ENCODE assay signal across 9 mouse cellular contexts in the genomic region with DNA sequence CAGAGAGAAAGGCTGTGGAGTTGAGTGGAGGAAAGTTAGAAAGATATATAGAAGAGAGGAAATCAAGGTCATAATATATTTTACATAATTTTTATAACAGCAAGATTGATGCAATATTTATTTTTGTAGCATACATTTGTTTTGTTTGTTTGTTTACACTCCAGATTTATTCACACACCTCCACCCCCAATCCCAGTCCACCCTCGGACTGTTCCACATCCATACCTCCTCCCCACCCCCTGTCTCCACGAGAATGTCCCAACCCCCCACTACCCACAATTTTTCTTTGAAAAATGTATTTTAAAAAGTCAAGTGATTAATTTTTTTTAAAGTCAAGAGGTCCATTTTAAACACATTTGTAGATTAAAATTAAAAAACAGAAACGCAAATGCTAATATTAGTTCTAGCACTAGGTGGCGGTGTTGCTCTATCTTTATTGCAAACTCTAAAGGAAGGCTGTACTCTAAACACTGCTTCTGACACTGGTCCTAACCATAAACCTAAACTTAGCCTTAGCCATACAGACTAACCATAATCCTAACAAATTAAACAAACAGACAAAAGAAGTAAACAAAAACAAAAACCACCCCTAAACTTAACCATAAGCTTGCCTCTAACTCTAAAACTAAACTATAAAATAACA.
A peak's percentile ranks its signal among the peaks of the same experiment; 100 is the strongest.
DNase-seq lines count a peak whose midpoint lies in the region; ATAC-seq and TF ChIP-seq lines count a peak whose summit lies in the region.
"Had no signal": no experiment of that assay in that cellular context is flagged by ENCODE, and none has a peak within 500 bp of the region (broad histone marks: within the 10 kb centered on the region; RNA-seq: fewer than 3 reads in every experiment).

No protein-coding gene starts in this region.

- no peaks in the 10 kb centered on the region for H3K36me3 ChIP-seq in intestine, embryonic 14.5 days (ENCODE audit: control insufficient read depth, insufficient read depth, low read length)
- no peaks in the 10 kb centered on the region for H3K36me3 ChIP-seq in intestine, embryonic 16.5 days (ENCODE audit: control insufficient read depth, insufficient read depth, low read length)
- H3K36me3 ChIP-seq in E14TG2a.4 (ENCODE audit: insufficient read depth, low read length), result no peaks in the 10 kb centered on the region
- no peaks in the 10 kb centered on the region for H3K36me3 ChIP-seq in hindbrain, embryonic 14.5 days (replicated peaks; ENCODE audit: control insufficient read depth, insufficient read depth)
- no peaks in the 10 kb centered on the region for H3K36me3 ChIP-seq in limb, embryonic 14.5 days (ENCODE audit: control insufficient read depth, insufficient read depth, low read length)
- H3K36me3 ChIP-seq: limb, embryonic 15.5 days had no signal

- DNase-seq in intestine, embryonic 14.5 days (ENCODE audit: low spot score), result no peak
- peak; percentile 12 for DNase-seq in brain, embryonic 18.5 days (ENCODE audit: low read depth, low spot score)
- peak; percentile 89 for DNase-seq in hindbrain, embryonic 14.5 days (ENCODE audit: low spot score)
- peak; percentile 73 for DNase-seq in limb, embryonic 14.5 days (ENCODE audit: low spot score)
- peak; percentile 48 for DNase-seq in retina, postnatal 7 days (ENCODE audit: low read depth, low spot score)
- no peak for DNase-seq in yolk sac, embryonic 10.5 days (ENCODE audit: low spot score)

- peak; percentile 73 for TF ChIP-seq CTCF in E14TG2a.4 (conservative IDR thresholded peaks at IDR 0.05; ENCODE audit: low read length)

- no peaks in the 10 kb centered on the region for H3K27me3 ChIP-seq in intestine, embryonic 14.5 days (replicated peaks; ENCODE audit: control insufficient read depth, insufficient read depth, low read length)
- no peaks in the 10 kb centered on the region for H3K27me3 ChIP-seq in intestine, embryonic 16.5 days (replicated peaks; ENCODE audit: control insufficient read depth, insufficient read depth, low read length)
- H3K27me3 ChIP-seq in E14TG2a.4 (ENCODE audit: insufficient read depth, low read length), result no peaks in the 10 kb centered on the region
- no peaks in the 10 kb centered on the region for H3K27me3 ChIP-seq in hindbrain, embryonic 14.5 days (ENCODE audit: control insufficient read depth, insufficient read depth, low read length)
- no peaks in the 10 kb centered on the region for H3K27me3 ChIP-seq in limb, embryonic 14.5 days (ENCODE audit: control insufficient read depth, insufficient read depth, low read length)
- H3K27me3 ChIP-seq: limb, embryonic 15.5 days had no signal

- H3K4me2 ChIP-seq in intestine, embryonic 14.5 days (ENCODE audit: low read length), result no peak overlapping the region
- H3K4me2 ChIP-seq in intestine, embryonic 16.5 days (ENCODE audit: low read depth, low read length), result no peak overlapping the region
- no peak overlapping the region for H3K4me2 ChIP-seq in hindbrain, embryonic 14.5 days (replicated peaks)
- no peak overlapping the region for H3K4me2 ChIP-seq in limb, embryonic 14.5 days (replicated peaks; ENCODE audit: low read depth, low read length, severe bottlenecking)
- H3K4me2 ChIP-seq: limb, embryonic 15.5 days had no signal

- TF ChIP-seq POLR2A in limb, embryonic 14.5 days (IDR thresholded peaks at IDR 0.05; ENCODE audit: borderline replicate concordance, extremely low read depth, insufficient read depth, insufficient read length), result no peak

- no peak overlapping the region for H3K27ac ChIP-seq in intestine, embryonic 14.5 days (ENCODE audit: low read depth)
- no peak overlapping the region for H3K27ac ChIP-seq in intestine, embryonic 16.5 days (ENCODE audit: low read length)
- H3K27ac ChIP-seq in hindbrain, embryonic 14.5 days, result no peak overlapping the region
- H3K27ac ChIP-seq in limb, embryonic 14.5 days (replicated peaks; ENCODE audit: low read depth, low read length), result no peak overlapping the region
- H3K27ac ChIP-seq: limb, embryonic 15.5 days had no signal

- H3K9ac ChIP-seq in intestine, embryonic 14.5 days (ENCODE audit: low read length), result no peak overlapping the region
- H3K9ac ChIP-seq in intestine, embryonic 16.5 days (ENCODE audit: low read depth, low read length), result no peak overlapping the region
- H3K9ac ChIP-seq in hindbrain, embryonic 14.5 days, result no peak overlapping the region
- no peak overlapping the region for H3K9ac ChIP-seq in limb, embryonic 14.5 days (ENCODE audit: low read depth, low read length, severe bottlenecking)
- H3K9ac ChIP-seq: limb, embryonic 15.5 days had no signal

- WGBS in intestine, embryonic 14.5 days, result 19% methylated on average over 4 of the region's 4 CpGs
- WGBS in intestine, embryonic 16.5 days, result 18% methylated on average over 4 of the region's 4 CpGs
- WGBS in hindbrain, embryonic 14.5 days, result 23% methylated on average over 4 of the region's 4 CpGs
- 22% methylated on average over 4 of the region's 4 CpGs for WGBS in limb, embryonic 14.5 days

- H3K4me3 ChIP-seq in intestine, embryonic 14.5 days (ENCODE audit: low read depth, low read length), result no peak overlapping the region
- H3K4me3 ChIP-seq in intestine, embryonic 16.5 days (ENCODE audit: low read length), result no peak overlapping the region
- H3K4me3 ChIP-seq in E14TG2a.4 (replicated peaks; ENCODE audit: low read length), result no peak overlapping the region
- no peak overlapping the region for H3K4me3 ChIP-seq in hindbrain, embryonic 14.5 days (replicated peaks; ENCODE audit: low read length)
- H3K4me3 ChIP-seq in limb, embryonic 14.5 days (replicated peaks; ENCODE audit: low read length), result no peak overlapping the region
- H3K4me3 ChIP-seq: limb, embryonic 15.5 days had no signal

- H3K9me3 ChIP-seq in intestine, embryonic 14.5 days (ENCODE audit: control insufficient read depth, low read length), result no peaks in the 10 kb centered on the region
- no peaks in the 10 kb centered on the region for H3K9me3 ChIP-seq in intestine, embryonic 16.5 days (ENCODE audit: control insufficient read depth, low read length)
- H3K9me3 ChIP-seq in E14TG2a.4 (ENCODE audit: low read length), result no peaks in the 10 kb centered on the region
- no peaks in the 10 kb centered on the region for H3K9me3 ChIP-seq in hindbrain, embryonic 14.5 days (ENCODE audit: control insufficient read depth, low read length)
- H3K9me3 ChIP-seq in limb, embryonic 14.5 days (ENCODE audit: control insufficient read depth, low read length), result no peaks in the 10 kb centered on the region
- H3K9me3 ChIP-seq: limb, embryonic 15.5 days had no signal

- ATAC-seq in intestine, embryonic 14.5 days (replicated peaks; ENCODE audit: low FRiP score, low TSS enrichment, low read depth), result peak; percentile 76; the same call in 1 of the 2 replicates
- ATAC-seq in intestine, embryonic 16.5 days, result no peak
- peak; percentile 72; the same call in 1 of the 2 replicates for ATAC-seq in hindbrain, embryonic 14.5 days (ENCODE audit: low FRiP score)
- 0 out of 2 replicates have a peak, but pooled peaks have one; percentile 47 for ATAC-seq in limb, embryonic 14.5 days (ENCODE audit: low FRiP score, low read depth)

- H3K4me1 ChIP-seq in intestine, embryonic 14.5 days (replicated peaks; ENCODE audit: control insufficient read depth, insufficient read depth, low read length), result no peaks in the 10 kb centered on the region
- H3K4me1 ChIP-seq in intestine, embryonic 16.5 days (ENCODE audit: control insufficient read depth, insufficient read depth, low read length), result no peaks in the 10 kb centered on the region
- H3K4me1 ChIP-seq in E14TG2a.4 (replicated peaks; ENCODE audit: low read depth, low read length), result no peaks in the 10 kb centered on the region
- H3K4me1 ChIP-seq in hindbrain, embryonic 14.5 days (replicated peaks; ENCODE audit: control insufficient read depth, insufficient read depth, low read length), result no peaks in the 10 kb centered on the region
- no peaks in the 10 kb centered on the region for H3K4me1 ChIP-seq in limb, embryonic 14.5 days (ENCODE audit: control insufficient read depth, insufficient read depth, low read length)
- H3K4me1 ChIP-seq: limb, embryonic 15.5 days had no signal

Comparison
In these comparisons a context has a peak if more than half of its experiments do, and no peak if none do; other contexts are left out.
1. DNase-seq: peak in brain, embryonic 18.5 days (single experiment), hindbrain, embryonic 14.5 days (single experiment), limb, embryonic 14.5 days (single experiment) and retina, postnatal 7 days (single experiment); none in intestine, embryonic 14.5 days (single experiment) and yolk sac, embryonic 10.5 days (single experiment).